Mouse (Mus musculus) heart, adult 9 months (tissue): ENCODE measurements around the gene Cd247.

Experiments used
- DNase-seq, 2 experiments: peaks; one replicate each; pipeline ENCODE4 v3.0.0; 2022; ENCODE audit warnings: low spot score in 2 of 2

Cd247 gene

GRCm38 (mm10) chr1:165913720-165914415, 125.4 kb downstream of the Cd247 start:
- DNase-seq = no peak

- DNase-seq = no peak
Measured at GRCm38 (mm10) chr1:165914416-165914801, 125.9 kb downstream of the Cd247 start.

GRCm38 (mm10) chr1:165921026-165921425, 132.5 kb downstream of the Cd247 start:
- no peak for DNase-seq

- DNase-seq = no peak
Measured at GRCm38 (mm10) chr1:165922488-165922887, 134.0 kb downstream of the Cd247 start.

GRCm38 (mm10) chr1:165925207-165925606, 136.7 kb downstream of the Cd247 start:
- DNase-seq = no peak
